Mouse (Mus musculus): ENCODE measurements around the gene Hdac4. TPM values are rescaled to one million over a fixed set of nuclear protein-coding genes. Genes with fewer than 3 reads are reported as not detected.

The Hdac4 gene
- polyA plus RNA-seq, 1 experiment: 13.3 TPM

GRCm38 (mm10) chr1:92216710-92217109, 21.2 kb upstream of the Hdac4 start:
- 0 out of 2 replicates have a peak, but pooled peaks cover 2% of the 10 kb centered on the region for H3K4me1 ChIP-seq (ENCODE audit: control insufficient read depth, insufficient read depth, insufficient read length)
- DNase-seq (ENCODE audit: low read depth in 1 of 2, low spot score in 2 of 2): no peak
- H3K36me3 ChIP-seq (ENCODE audit: control insufficient read depth, insufficient read depth, low read length): no peaks in the 10 kb centered on the region
- H3K27me3 ChIP-seq (ENCODE audit: control insufficient read depth, insufficient read depth, low read length): no peaks in the 10 kb centered on the region
- H3K4me3 ChIP-seq (ENCODE audit: extremely low read depth, insufficient read depth, insufficient read length): no peak overlapping the region
- H3K27ac ChIP-seq (ENCODE audit: insufficient read depth, low read length): peak overlapping the region; percentile 48
- TF ChIP-seq POLR2A (IDR thresholded peaks at IDR 0.05; ENCODE audit: low read depth, low read length) (no peak), CTCF (IDR thresholded peaks at IDR 0.05; ENCODE audit: extremely low read depth, insufficient read depth, insufficient read length, insufficient replicate concordance) (no peak)
- WGBS: 52% methylated on average over 11 of the region's 11 CpGs

- no peak for TF ChIP-seq CTCF (IDR thresholded peaks at IDR 0.05; ENCODE audit: extremely low read depth, insufficient read depth, insufficient read length, insufficient replicate concordance)
- TF ChIP-seq POLR2A (IDR thresholded peaks at IDR 0.05; ENCODE audit: low read depth, low read length): no peak
- Histone ChIP-seq H3K4me3 (ENCODE audit: extremely low read depth, insufficient read depth, insufficient read length) (no peak overlapping the region), H3K27me3 (ENCODE audit: control insufficient read depth, insufficient read depth, low read length) (no peaks in the 10 kb centered on the region), H3K36me3 (ENCODE audit: control insufficient read depth, insufficient read depth, low read length) (no peaks in the 10 kb centered on the region), H3K4me1 (ENCODE audit: control insufficient read depth, insufficient read depth, insufficient read length) (0 out of 2 replicates have a peak, but pooled peaks cover 2% of the 10 kb centered on the region), H3K27ac (ENCODE audit: insufficient read depth, low read length) (peak overlapping the region; percentile 48)
- 22% methylated on average over 11 of the region's 11 CpGs for WGBS
- DNase-seq (ENCODE audit: low read depth in 1 of 2, low spot score in 2 of 2): no peak
Observed at GRCm38 (mm10) chr1:92215996-92216630, 20.6 kb upstream of the Hdac4 start.

- Histone ChIP-seq H3K4me3 (ENCODE audit: extremely low read depth, insufficient read depth, insufficient read length) (no peak overlapping the region), H3K27ac (ENCODE audit: insufficient read depth, low read length) (no peak overlapping the region), H3K36me3 (ENCODE audit: control insufficient read depth, insufficient read depth, low read length) (no peaks in the 10 kb centered on the region), H3K27me3 (ENCODE audit: control insufficient read depth, insufficient read depth, low read length) (no peaks in the 10 kb centered on the region), H3K4me1 (ENCODE audit: control insufficient read depth, insufficient read depth, insufficient read length) (0 out of 2 replicates have a peak, but pooled peaks cover 2% of the 10 kb centered on the region)
- 90% methylated on average over 8 of the region's 8 CpGs for WGBS
- no peak for DNase-seq (ENCODE audit: low read depth in 1 of 2, low spot score in 2 of 2)
- TF ChIP-seq CTCF (IDR thresholded peaks at IDR 0.05; ENCODE audit: extremely low read depth, insufficient read depth, insufficient read length, insufficient replicate concordance): no peak
- no peak for TF ChIP-seq POLR2A (IDR thresholded peaks at IDR 0.05; ENCODE audit: low read depth, low read length)
Observed at GRCm38 (mm10) chr1:92215131-92215638, 19.7 kb upstream of the Hdac4 start.

GRCm38 (mm10) chr1:92212003-92212750, 16.7 kb upstream of the Hdac4 start:
- WGBS: 80% methylated on average over 13 of the region's 13 CpGs
- DNase-seq (ENCODE audit: low read depth in 1 of 2, low spot score in 2 of 2): no peak
- Histone ChIP-seq H3K27me3 (ENCODE audit: control insufficient read depth, insufficient read depth, low read length) (no peaks in the 10 kb centered on the region), H3K27ac (ENCODE audit: insufficient read depth, low read length) (no peak overlapping the region), H3K4me1 (ENCODE audit: control insufficient read depth, insufficient read depth, insufficient read length) (0 out of 2 replicates have a peak, but pooled peaks cover 2% of the 10 kb centered on the region), H3K36me3 (ENCODE audit: control insufficient read depth, insufficient read depth, low read length) (no peaks in the 10 kb centered on the region), H3K4me3 (ENCODE audit: extremely low read depth, insufficient read depth, insufficient read length) (no peak overlapping the region)
- TF ChIP-seq CTCF (IDR thresholded peaks at IDR 0.05; ENCODE audit: extremely low read depth, insufficient read depth, insufficient read length, insufficient replicate concordance) (no peak), POLR2A (IDR thresholded peaks at IDR 0.05; ENCODE audit: low read depth, low read length) (no peak)

GRCm38 (mm10) chr1:92202639-92203352, 7.3 kb upstream of the Hdac4 start:
- no peak for TF ChIP-seq POLR2A (IDR thresholded peaks at IDR 0.05; ENCODE audit: low read depth, low read length)
- no peak for TF ChIP-seq CTCF (IDR thresholded peaks at IDR 0.05; ENCODE audit: extremely low read depth, insufficient read depth, insufficient read length, insufficient replicate concordance)
- Histone ChIP-seq H3K27me3 (ENCODE audit: control insufficient read depth, insufficient read depth, low read length) (no peaks in the 10 kb centered on the region), H3K4me3 (ENCODE audit: extremely low read depth, insufficient read depth, insufficient read length) (no peak overlapping the region), H3K27ac (ENCODE audit: insufficient read depth, low read length) (no peak overlapping the region), H3K4me1 (ENCODE audit: control insufficient read depth, insufficient read depth, insufficient read length) (no peaks in the 10 kb centered on the region), H3K36me3 (ENCODE audit: control insufficient read depth, insufficient read depth, low read length) (no peaks in the 10 kb centered on the region)
- WGBS: 83% methylated on average over 17 of the region's 17 CpGs
- DNase-seq (ENCODE audit: low read depth in 1 of 2, low spot score in 2 of 2): no peak

- Histone ChIP-seq H3K4me1 (ENCODE audit: control insufficient read depth, insufficient read depth, insufficient read length) (no peaks in the 10 kb centered on the region; the same call in 1 of the 2 replicates), H3K27ac (ENCODE audit: insufficient read depth, low read length) (no peak overlapping the region), H3K36me3 (ENCODE audit: control insufficient read depth, insufficient read depth, low read length) (no peaks in the 10 kb centered on the region), H3K27me3 (ENCODE audit: control insufficient read depth, insufficient read depth, low read length) (no peaks in the 10 kb centered on the region), H3K4me3 (ENCODE audit: extremely low read depth, insufficient read depth, insufficient read length) (no peak overlapping the region)
- TF ChIP-seq POLR2A (IDR thresholded peaks at IDR 0.05; ENCODE audit: low read depth, low read length): no peak
- no peak for TF ChIP-seq CTCF (IDR thresholded peaks at IDR 0.05; ENCODE audit: extremely low read depth, insufficient read depth, insufficient read length, insufficient replicate concordance)
- DNase-seq (ENCODE audit: low read depth in 1 of 2, low spot score in 2 of 2): no peak
- 84% methylated on average over 3 of the region's 3 CpGs for WGBS
Observed at GRCm38 (mm10) chr1:92190463-92190862, 5.0 kb downstream of the Hdac4 start.
